Mouse (Mus musculus) fat pad, adult 2 months (tissue): ENCODE results near the gene Cox7a2l.

Source experiments
- DNase-seq: peaks from one replicate; pipeline ENCODE4 v3.0.0-alpha.2; 2011; ENCODE audit warnings: low read depth, low spot score; ENCODE audit errors: extremely low read depth

Cox7a2l gene

GRCm38 (mm10) chr17:83457271-83457670 is 59.9 kb downstream of the Cox7a2l start:
- no peak for DNase-seq

- DNase-seq, result no peak
Observed at GRCm38 (mm10) chr17:83453587-83453986, 63.5 kb downstream of the Cox7a2l start.

GRCm38 (mm10) chr17:83452451-83452850 is 64.7 kb downstream of the Cox7a2l start:
- no peak for DNase-seq
